Mouse (Mus musculus): ENCODE measurements around the gene Uchl1.

Gene Uchl1

DNA sequence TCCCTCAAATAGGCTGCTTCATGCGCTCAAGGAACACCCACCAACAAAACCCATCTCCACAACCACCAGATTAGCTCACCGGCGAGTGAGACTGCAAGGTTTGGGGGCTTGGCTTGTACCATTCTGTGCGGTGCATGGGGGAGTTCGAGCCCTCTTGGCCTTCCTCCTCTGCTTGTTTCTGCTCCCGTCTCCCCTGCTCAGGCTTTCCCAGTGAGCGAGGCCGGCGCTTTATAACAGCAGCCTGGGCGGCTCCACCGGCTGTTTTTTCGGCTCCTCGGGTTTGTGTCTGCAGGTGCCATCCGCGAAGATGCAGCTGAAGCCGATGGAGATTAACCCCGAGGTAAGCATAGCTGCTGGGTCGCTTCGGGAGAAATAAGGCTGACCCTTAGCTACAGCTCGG, at the start of gene Uchl1:
Gene Uchl1, plus strand, starts transcription at position 109 of the 400 bp plus-strand sequence.
- in situ Hi-C loops (cut with MboI, MseI), result no loop called here

DNA sequence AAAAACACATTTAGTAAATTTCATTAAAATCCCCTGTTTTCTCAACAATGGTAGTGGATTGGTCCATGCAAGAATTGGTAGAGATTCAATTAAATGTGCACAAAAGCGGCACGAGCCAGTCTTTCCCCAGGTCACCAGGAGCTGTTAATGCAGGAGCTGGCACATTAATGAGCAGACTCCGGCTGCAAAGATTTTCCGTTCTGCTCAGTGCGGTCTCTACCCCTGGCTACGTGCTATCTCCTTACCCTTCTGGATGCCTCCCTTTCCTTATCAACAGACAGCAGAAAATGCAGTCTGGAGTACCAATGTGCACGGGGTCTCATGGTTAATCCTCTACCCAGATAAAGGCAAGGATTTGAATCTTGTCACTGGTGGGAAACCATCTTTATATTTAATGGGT, 48.1 kb upstream of the Uchl1 start:
- in situ Hi-C loops (cut with MboI, MseI), result no loop called here

DNA sequence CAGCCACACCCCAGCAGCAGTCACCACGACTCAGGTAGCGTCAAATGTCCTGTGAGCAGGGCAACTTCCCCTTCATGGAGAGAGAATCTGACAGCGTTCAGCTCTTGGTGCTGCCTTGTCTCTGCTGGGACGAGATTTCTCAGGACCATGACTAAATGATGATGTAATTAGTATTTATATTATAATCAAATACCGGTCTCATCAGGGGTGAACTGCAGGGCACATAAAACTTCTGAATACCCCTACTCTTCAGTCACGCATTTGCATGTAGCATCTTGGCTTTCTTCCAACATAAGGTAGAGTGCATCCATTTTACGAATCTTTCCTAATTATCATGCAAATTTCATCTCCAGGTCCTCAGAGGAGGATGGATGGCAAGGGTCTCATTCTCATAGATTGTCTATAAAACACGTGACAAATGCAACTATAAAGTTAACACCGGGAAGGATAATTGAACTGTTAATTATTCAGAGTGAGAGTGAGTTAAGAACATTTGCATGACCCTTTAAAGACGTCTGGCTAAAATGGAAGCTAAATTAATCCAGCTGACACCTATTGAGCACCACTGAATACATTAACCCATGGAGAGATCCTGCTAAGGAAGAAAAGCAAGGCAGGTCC, 40.3 kb upstream of the Uchl1 start:
- in situ Hi-C loops (cut with MboI, MseI), result loop anchor here (10.0 kb wide), 1 partner anchor 211 kb away; no protein-coding TSS in a partner anchor

DNA sequence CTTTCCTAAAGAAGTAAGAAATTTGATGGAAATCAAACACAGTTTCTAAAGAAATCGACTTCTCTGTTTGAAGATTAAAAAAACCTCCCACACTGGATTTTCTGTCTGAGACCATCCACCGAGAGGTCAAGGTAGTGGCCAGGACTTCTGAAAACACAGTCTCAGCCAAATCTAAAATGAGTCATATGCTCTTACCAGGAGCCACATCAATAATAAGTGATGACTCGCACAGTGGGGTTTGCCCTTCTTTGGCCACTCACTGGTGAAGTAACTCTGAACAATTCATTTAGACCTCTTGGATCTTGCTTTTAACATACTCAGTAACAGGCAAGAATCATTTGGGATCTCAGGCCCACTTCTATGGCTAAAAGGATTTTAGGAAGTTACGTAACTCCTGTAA, 33.7 kb upstream of the Uchl1 start:
- in situ Hi-C loops (cut with MboI, MseI), result no loop called here

DNA sequence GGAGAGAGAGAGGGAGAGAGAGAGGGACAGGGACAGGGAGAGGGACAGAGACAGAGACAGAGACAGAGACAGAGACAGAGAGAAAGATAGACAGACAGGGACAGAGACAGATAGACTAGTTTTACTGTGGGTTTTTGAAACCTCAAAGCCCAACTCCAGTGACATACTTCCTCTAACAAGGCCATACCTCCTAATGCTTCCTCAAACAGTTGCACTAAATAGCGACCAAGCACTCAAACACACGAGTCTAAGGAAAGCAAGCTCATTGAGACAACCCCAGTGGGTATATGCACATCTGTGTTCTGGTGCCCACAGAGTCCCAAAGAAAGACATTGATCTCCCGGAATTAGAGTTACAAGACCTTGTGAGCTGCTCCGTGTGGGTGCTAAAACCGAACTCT, 32.6 kb upstream of the Uchl1 start:
- in situ Hi-C loops (cut with MboI, MseI), result no loop called here

DNA sequence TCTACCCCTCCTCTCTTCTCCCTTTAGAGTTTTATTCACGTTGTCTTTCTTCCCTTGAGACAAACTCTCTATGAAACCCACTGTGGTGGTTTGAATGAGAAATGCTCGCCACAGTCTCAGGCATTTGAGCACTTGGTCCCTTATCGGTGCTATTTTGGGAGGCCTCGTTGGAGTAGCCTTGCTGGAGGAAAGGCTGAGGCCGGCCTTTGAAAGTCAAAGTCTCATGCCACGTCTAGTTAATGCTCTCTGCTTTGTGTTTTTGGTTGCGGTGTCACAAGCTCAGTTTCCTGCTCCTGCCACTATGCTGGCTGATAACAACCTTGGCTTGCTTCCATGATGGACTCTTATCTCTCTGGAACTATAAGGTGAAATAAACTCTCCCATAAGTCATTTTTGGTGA, 28.4 kb upstream of the Uchl1 start:
- in situ Hi-C loops (cut with MboI, MseI), result no loop called here

DNA sequence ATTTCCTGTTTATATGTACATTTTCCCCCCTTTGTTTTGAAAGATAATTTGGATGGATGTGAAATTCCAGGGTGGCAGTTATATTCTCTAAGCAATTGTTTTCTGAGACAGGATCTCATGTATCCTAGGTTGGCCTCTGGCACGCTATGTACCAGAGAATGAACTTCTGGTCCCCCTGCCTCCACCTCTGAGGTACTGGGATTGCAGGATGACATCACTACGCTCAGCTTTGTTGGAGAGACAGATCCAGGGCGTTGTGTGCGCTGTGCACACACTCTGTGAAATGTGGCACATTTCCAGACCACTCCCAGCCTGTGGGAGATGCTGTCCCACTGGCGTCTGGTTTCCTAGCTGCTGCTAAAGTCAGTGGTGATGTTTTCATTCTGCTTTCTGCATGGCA, 21.7 kb upstream of the Uchl1 start:
- in situ Hi-C loops (cut with MboI, MseI), result no loop called here

DNA sequence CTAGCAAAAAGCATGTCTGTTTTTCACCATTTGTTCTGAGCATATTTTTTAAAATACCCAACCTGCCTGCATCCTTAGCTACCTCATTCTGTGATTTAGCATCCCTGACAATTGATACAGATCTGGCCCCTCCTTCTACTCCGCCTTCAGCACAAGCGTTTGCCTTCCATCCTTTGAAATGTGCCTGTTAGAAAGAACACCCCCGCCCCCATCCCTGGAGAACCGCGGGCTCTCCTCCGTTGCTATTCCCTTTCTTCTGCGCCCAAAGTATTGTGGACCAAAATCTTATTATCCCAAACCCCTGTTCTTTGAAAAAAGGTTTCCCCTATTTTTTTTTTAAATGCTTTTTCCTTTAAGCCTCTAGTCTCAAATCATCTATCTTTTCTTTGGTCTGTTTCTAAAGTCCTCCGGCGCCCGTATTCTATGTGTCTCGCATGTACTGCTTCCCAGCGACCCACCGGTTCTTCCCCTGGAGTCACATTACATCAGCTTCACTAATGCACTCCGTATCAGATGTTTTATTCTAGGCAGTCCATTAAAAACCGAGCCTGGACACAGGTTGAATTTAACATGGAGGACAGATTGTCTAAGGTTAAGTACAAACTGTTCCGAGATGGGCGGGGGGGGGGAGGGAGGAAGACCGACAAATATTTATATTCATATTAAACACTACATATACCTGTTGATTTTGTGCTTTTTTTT, 551 bp upstream of the Uchl1 start:
- in situ Hi-C loops (cut with MboI, MseI), result no loop called here

DNA sequence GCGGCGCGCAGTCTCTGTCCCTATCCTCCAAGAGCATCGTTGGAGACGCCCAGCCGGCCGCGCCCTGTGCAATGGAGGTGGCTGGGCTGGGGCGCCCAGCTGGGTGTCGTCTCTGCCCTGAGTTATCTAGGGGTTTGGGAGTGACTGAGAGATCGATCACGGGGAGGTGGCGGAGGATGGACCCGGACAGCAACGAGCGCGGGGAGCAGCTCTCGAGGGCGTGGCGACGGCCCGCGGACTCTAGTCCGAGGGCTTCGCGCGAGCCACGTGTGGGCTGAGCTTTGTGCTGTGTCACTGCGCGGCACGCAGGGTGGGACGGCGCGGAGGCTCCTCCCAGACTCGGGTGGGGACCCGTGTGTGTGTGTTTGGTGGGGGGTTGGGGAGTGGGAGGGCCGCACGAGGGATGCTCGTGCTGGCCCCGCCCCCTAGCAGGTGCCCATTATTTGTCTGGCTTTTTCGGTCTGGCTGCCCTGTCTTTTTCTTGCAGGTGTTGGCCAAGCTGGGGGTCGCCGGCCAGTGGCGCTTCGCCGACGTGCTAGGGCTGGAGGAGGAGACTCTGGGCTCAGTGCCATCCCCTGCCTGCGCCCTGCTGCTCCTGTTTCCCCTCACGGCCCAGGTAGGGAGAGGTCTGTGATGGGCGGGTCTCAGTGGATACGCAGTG, 696 bp downstream of the Uchl1 start:
- in situ Hi-C loops (cut with MboI, MseI), result no loop called here

DNA sequence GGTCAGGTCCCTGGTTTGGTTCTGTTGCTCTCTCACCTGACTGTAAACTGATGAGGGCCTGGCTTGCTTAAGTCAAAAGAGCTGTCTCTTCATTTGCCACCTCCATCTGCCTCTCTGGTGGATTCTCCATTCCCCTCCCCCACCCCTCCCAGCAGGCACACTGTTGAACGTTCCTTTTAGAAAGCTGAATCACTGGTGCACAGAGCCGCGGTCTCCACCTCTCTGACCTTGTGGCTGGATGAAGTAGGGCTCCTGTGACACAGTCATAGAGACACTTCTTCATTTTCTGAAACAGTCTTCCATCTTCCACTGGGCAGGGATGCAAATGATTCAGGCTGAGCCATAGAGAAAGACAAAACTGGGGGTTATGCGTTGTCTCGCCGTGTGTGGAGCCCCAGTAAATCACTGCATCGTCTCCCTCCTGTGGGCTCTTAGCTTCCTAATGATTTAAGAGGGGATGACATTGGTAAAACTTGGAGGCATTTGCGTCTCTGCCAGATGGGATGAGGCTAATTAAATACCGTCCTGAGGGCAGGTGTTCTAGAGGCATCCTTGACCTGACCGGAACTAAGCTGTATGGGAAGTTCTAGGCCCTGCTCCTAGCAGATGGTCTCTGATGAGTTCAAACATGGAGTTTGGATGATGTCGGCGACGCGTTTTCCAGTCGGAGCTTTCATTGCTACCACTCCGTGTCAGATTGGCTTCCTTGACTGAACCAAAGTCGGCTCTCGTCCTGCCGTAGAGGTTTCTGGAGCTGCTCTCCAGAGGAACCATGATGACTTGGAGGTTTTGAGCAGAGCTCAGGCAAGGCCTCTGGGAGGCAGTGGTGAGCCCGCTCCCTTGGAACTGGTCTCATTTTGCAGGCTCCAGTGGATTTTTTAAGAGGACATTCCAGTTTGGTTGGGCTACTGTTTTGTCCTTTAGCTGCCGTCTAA, 1.8 kb downstream of the Uchl1 start:
- in situ Hi-C loops (cut with MboI, MseI), result no loop called here

DNA sequence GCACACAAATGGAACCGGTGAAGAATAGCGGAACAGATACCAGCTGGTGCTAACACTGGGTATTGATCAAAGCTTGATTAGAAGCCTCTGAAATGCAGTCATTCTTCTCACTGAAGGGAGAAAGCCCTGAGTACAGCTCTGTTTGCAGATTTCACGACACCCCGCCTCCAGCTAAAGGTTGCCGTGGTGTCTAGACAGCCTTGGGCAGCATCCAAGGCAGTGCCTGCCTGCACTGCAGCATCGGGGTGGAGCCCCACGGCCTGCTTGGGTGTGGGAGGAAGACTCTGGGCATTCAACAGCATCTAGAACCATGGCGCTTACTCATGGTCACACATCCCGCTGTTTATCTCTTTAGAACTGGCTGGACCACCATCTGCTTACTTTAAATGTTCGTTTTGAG, 3.3 kb downstream of the Uchl1 start:
- in situ Hi-C loops (cut with MboI, MseI), result no loop called here

DNA sequence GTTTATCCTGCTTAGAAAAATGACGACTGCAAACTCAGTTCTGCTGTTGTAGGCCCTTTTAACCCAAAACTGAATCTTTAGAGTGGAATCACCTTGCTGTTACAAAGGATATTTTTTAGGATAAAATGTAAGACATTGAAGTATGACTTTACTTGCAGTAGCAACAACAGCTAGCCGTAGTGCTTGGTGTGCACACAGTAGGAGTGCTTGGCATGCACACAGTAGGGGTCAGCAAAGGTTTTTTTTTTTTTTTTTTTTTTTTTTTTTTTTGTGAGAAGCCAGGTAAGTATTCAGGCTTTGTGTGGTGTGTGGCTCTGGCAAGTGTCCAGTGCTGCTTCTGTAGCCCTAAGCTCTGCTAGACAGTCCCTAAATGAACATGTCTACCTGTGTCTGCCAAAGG, 10.0 kb downstream of the Uchl1 start:
- in situ Hi-C loops (cut with MboI, MseI), result no loop called here

DNA sequence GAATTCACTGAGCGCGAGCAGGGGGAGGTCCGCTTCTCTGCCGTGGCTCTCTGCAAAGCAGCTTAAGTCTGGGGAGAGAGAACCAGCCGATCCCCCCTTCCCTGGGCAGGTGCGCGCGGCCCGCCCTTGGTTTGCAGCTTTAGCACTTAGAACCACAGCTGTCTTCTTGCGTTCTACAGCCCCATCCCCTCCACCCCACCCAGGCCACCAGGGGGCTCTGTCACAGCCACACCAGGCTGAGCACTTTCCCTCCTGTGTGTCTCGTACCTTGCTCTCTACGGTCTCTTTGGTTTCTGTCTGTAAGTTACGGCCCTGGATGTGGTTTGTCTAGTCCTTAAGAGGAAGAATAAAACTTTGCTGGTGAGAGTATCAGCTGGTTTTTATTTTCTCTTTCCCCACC, 11.0 kb downstream of the Uchl1 start:
- in situ Hi-C loops (cut with MboI, MseI), result no loop called here

DNA sequence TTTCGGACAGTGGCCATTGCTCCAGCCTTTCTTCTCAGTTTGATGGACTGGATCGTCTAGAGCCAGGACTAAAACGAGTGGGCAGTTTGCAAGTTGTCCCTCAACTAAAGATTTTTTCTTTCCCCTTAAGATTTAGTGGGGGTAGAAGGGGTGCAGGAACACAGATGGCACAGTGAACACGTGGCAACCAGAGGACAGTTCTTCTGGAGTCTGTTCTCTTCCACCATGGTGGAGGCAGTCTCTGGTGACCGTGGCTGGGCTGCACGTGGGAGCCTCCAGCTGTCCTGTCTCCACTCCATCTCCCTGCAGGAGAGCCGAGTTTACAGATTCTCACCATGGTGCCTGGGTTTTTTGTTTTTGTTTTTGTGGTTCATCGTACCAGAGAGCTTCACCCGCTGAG, 11.8 kb downstream of the Uchl1 start:
- in situ Hi-C loops (cut with MboI, MseI), result no loop called here

DNA sequence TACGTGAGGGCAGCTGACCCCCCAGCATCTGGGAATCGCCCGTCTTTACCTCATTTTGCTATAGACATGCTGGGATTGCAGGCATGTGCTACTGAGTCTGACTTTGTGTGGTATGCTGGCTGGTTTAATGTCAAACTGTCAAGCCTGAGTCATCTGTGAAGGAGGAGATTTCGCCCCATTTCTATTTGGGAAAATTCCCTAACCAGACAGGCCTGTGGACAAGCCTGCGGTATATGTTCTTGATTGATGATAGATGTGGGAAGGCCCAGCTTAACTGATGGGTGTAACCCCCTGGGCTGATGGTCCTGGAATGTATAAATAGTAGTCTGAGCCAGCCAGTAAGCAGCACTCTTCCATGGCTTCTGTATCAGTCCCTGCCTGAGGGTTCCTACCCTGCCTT, 12.4 kb downstream of the Uchl1 start:
- in situ Hi-C loops (cut with MboI, MseI), result no loop called here

DNA sequence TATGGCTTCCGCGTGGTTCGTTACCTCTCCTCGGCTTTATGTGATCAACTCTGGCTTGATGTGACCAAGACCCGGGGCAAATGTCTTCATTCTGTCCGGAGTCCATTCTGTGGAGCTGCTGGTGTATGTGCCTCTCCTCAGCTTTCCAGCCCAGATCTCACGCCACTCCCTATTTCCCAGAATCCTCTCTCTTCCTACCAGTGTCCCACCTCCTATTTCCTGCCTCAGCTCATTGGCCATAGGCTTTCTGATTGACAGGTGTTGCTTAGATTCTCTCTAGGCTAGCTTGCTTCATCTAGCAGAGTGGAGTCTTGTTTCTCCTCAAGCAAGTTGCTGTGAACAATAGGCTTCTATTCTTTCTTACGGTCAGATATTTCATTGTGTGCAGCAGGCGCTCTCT, 13.9 kb downstream of the Uchl1 start:
- in situ Hi-C loops (cut with MboI, MseI), result no loop called here

DNA sequence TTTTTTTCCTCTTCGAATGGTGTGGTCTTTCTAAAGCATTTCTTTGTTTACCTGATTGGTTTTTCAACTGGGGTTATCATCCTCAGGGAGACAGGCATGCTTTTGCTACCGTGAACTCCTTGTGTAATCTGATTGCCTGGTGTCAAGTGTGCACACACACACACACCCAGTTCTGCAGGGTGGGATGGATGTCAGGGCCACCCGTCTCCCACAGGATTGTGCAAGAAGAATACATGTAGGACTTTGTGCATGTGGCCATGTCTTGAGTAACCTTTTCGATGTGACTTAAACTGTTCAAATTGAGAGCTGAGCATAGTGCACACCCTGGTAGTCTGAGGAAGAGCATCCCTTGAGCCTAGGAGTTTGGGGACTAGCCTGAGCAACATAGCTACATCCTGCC, 17.3 kb downstream of the Uchl1 start:
- in situ Hi-C loops (cut with MboI, MseI), result no loop called here

DNA sequence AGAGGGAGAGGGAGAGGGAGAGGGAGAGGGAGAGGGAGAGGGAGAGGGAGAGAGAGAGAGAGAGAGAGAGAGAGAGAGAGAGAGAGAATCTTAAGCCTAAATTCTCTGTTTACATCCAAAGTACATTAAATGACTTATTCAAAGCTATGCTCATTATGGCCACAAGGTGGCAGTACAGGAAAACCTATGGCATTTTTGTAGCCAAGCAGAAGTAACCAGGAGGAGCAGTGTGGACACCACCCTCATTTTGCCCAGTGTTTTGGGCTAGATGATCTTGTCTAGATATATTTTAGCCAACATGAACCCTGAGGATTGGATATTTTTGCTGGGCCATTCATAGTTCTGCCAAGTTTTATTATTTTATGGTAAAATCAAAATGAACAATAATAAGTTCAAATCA, 21.2 kb downstream of the Uchl1 start:
- in situ Hi-C loops (cut with MboI, MseI), result no loop called here

DNA sequence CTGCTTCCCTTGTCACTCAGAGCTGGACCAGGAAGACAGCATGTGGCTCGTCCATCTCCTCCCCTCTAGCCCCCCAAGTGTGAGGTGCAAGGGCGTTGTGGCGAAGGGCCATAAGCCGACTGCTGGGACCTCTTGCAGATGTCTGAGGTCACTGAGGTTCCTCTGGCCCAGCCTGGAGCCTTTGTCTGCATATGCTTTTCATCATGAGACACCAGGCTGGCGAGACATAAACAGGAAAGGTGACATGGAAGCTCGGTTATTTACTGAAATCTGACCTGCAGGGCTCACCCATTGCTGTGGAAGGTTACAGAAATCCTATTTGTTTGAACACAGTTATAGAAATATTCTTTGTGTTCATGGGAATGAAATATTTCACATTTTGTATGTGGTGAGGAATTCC, 24.0 kb downstream of the Uchl1 start:
- in situ Hi-C loops (cut with MboI, MseI), result loop anchor here (5.0 kb wide), 1 partner anchor 302 kb away; no protein-coding TSS in a partner anchor

DNA sequence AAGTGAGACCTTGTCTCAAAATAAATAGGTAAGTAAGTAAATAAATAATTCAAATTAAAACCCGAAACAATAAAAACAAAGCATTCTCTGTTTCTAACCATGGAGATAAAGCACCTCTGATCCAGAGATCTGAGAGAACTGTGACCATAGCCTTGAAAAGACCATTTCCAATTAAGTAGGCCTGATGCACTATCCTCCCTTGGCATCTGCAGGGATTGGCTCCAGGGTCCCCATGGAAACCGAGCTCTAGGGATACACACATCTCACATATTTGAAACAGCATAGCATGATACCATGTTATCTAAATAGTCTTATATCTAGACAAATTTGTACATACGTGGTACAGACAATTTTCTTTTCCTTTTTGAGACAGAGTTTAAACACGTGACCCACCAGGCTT, 26.1 kb downstream of the Uchl1 start:
- in situ Hi-C loops (cut with MboI, MseI), result loop anchor here (5.0 kb wide), 1 partner anchor 300 kb away; no protein-coding TSS in a partner anchor

DNA sequence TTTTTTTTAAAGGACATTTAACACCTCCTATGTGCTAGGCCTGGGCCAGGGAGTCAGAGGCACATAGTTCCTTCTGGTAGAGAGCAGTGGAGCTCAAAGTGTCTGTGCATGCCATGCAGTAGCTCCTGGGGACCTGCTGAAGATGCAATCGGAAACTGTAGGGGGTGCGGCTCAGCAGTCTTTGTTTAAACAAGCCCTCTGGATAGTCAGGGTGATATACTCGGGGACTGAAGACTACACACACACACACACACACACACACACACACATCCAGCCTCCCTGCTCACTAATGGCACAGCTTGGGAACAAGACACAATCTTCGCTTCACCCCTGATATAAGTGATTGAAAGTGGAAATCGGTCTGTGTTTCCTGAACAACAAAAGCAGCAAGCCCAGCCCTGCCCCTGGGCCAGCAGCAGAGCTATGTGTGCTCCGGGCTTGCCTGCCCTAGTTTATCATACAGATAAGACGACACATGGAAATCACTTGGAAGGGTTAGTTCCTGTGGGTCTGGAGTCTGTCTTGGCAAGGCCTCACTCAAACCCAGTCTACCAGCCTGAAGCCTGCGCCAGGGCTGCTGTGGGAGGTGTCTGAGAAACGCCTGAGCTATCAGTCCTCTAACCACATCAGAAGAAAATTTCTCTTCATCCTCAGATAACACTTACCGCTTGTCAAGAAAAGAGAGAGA, 27.6 kb downstream of the Uchl1 start:
- in situ Hi-C loops (cut with MboI, MseI), result loop anchor here (5.0 kb wide), 1 partner anchor 299 kb away; no protein-coding TSS in a partner anchor

All from T-helper 1 cell (primary cell).